Mouse (Mus musculus): Measurements from ENCODE around the gene Fam229a. TPM values are rescaled to one million over a fixed set of nuclear protein-coding genes. Genes with fewer than 3 reads are reported as not detected.

Fam229a gene
- total RNA-seq (2023) = 2.2 to 3.5 TPM in 2 of 4 replicates, not detected in the others

GRCm38 (mm10) chr4:129490972-129491880 is at the start of gene Fam229a, which contains the start of gene Tssk3:
TSS of gene Fam229a (plus strand) at chr4:129491190.
TSS of gene Tssk3 (minus strand) at chr4:129491022.

GRCm38 (mm10) chr4:129461183-129461960 is 29.6 kb upstream of the Fam229a start, which contains the start of gene Bsdc1:
TSS of gene Bsdc1 (plus strand) at chr4:129461581.

DNA sequence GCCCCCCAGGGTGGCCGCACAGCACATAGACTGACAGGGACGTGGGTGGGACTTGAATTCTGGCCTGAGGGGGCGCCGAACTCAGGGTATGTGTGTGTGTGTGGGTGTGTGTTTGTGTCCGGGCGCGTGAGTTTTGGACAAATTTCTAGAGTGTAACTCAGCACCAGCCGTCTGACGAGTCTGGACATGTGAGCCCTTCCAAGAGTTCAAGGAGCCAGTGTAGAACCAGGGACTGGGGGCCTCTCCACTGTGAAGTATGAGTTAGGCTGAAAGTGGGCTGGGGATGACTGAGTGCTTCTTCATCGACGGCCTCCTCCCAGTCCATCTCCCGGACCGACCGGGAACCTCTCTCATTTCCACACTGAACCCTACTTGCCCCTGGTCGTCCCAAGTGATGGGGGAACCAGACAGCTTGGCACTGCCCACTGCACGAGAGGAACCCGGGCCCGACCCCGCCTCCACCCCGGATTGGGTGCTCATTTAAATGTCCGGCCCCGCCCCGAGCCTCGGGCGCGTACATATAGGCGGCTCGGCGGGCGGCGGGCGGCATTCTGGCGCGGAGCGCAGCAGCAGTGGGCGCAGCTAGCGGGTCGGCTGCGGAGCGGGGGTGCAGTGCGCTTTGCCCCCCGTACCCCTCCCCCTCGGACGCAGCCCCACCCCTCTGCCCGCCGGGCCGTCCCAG is 22.2 kb downstream of the Fam229a start, which contains the start of gene Marcksl1:
Gene Marcksl1, plus strand, starts transcription at position 496 of the 682 bp plus-strand sequence.

Other genes starting within 250 kb of the Fam229a start
- 0.12 to 0.26 TPM (median 0.12 TPM) in 3 of 4 replicates, not detected in the other for gene C77080, start 229.8 kb upstream of the Fam229a start, total RNA-seq (2023)
- gene Sync, start 203.6 kb upstream of the Fam229a start, total RNA-seq (2023) = not detected in 4 replicates
- gene Rbbp4, start 155.8 kb upstream of the Fam229a start, total RNA-seq (2023) = 144 to 162 TPM (median 150 TPM) in 4 replicates
- 31.2 to 38.2 TPM (median 36.8 TPM) in 4 replicates for gene Zbtb8os, start 155.5 kb upstream of the Fam229a start, total RNA-seq (2023)
- gene Zbtb8a, start 113.1 kb upstream of the Fam229a start, total RNA-seq (2023) = 2.2 to 4.1 TPM (median 3.4 TPM) in 4 replicates
- gene Zbtb8b, start 50.3 kb upstream of the Fam229a start, total RNA-seq (2023) = not detected in 4 replicates
- gene Bsdc1, start 29.6 kb upstream of the Fam229a start, total RNA-seq (2023) = 125 to 159 TPM (median 135 TPM) in 4 replicates
- gene Tssk3, start 168 bp upstream of the Fam229a start, total RNA-seq (2023) = 0.46 to 0.88 TPM in 2 of 4 replicates, not detected in the others
- gene Marcksl1, start 22.4 kb downstream of the Fam229a start, total RNA-seq (2023) = 87.6 to 108 TPM (median 95.2 TPM) in 4 replicates
- gene Hdac1, start 51.5 kb downstream of the Fam229a start, total RNA-seq (2023) = 167 to 184 TPM (median 171 TPM) in 4 replicates
- gene Lck, start 82.5 kb downstream of the Fam229a start, total RNA-seq (2023) = 18.6 to 29.8 TPM (median 24.1 TPM) in 4 replicates
- not detected in 4 replicates for gene Fam167b, start 87.4 kb downstream of the Fam229a start, total RNA-seq (2023)
- gene Eif3i, start 109.5 kb downstream of the Fam229a start, total RNA-seq (2023) = 145 to 162 TPM (median 151 TPM) in 4 replicates
- gene Tmem234, start 109.5 kb downstream of the Fam229a start, total RNA-seq (2023) = 107 to 127 TPM (median 116 TPM) in 4 replicates
- 0.88 to 2.6 TPM (median 1.4 TPM) in 4 replicates for gene Dcdc2b, start 123.1 kb downstream of the Fam229a start, total RNA-seq (2023)
- 10.8 to 16.9 TPM (median 13.6 TPM) in 4 replicates for gene Iqcc, start 127.9 kb downstream of the Fam229a start, total RNA-seq (2023)
- gene Ccdc28b, start 132.8 kb downstream of the Fam229a start, total RNA-seq (2023) = 14.8 to 21.3 TPM (median 20.1 TPM) in 4 replicates
- 80.5 to 92.9 TPM (median 85.9 TPM) in 4 replicates for gene Txlna, start 149.9 kb downstream of the Fam229a start, total RNA-seq (2023)
- gene Kpna6, start 181.6 kb downstream of the Fam229a start, total RNA-seq (2023) = 36.4 to 49.2 TPM (median 40.5 TPM) in 4 replicates
- 17.0 to 20.4 TPM (median 18.8 TPM) in 4 replicates for gene Tmem39b, start 205.6 kb downstream of the Fam229a start, total RNA-seq (2023)